Mouse (Mus musculus): ENCODE results near the gene Zfp385a. TPM values are rescaled to one million over a fixed set of nuclear protein-coding genes. Genes with fewer than 3 reads are reported as not detected.

Gene Zfp385a
- polyA plus RNA-seq, 1 experiment from 2014 or later, result 14.5 TPM

GRCm38 (mm10) chr15:103361269-103361668 is 21.4 kb upstream of the Zfp385a start:
- Histone ChIP-seq H3K4me3 (no peak overlapping the region), H3K36me3 (peaks cover 10% of the 10 kb centered on the region), H3K9me3 (no peaks in the 10 kb centered on the region), H3K27ac (no peak overlapping the region), H3K4me1 (peaks cover 33% of the 10 kb centered on the region), H3K27me3 (no peaks in the 10 kb centered on the region), H3K9ac (no peak overlapping the region), H3K4me2 (replicated peaks) (no peak overlapping the region)
- no peak for ATAC-seq (ENCODE audit: insufficient number of reproducible peaks, insufficient read depth, low FRiP score, low TSS enrichment)
- WGBS, result 59% methylated on average over 1 of the region's 1 CpGs

- Histone ChIP-seq H3K4me1 (peaks cover 33% of the 10 kb centered on the region), H3K27me3 (no peaks in the 10 kb centered on the region), H3K36me3 (peaks cover 21% of the 10 kb centered on the region), H3K4me2 (replicated peaks) (no peak overlapping the region), H3K9ac (no peak overlapping the region), H3K27ac (no peak overlapping the region), H3K4me3 (no peak overlapping the region), H3K9me3 (no peaks in the 10 kb centered on the region)
- 89% methylated on average over 5 of the region's 5 CpGs for WGBS
- ATAC-seq (ENCODE audit: insufficient number of reproducible peaks, insufficient read depth, low FRiP score, low TSS enrichment), result no peak
These were observed 20.1 kb upstream of the Zfp385a start for GRCm38 (mm10) chr15:103359869-103360602.

DNA sequence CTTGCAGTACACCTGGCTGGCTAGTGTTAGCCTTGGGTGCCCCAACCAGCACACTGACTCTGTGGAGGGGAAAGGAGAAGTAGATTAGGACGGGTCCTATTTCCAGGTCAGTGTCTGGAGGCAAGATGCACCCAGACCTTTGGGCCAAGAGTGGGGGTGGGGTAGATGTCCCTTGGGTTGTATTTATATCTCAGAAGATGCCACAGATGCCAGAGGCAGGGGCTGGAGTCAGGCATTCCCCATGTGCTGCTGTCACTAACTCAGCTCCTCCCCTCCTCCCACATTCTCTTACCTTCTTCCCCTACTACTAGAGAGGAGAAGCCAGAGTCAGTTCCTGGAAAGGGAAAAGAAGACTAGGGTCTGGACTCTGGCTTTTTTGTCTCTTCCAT is 19.2 kb upstream of the Zfp385a start:
- H3K4me3 ChIP-seq, result no peak overlapping the region
- no peak overlapping the region for H3K4me2 ChIP-seq (replicated peaks)
- peaks cover 30% of the 10 kb centered on the region for H3K36me3 ChIP-seq
- H3K27ac ChIP-seq, result peak overlapping the region; percentile 90
- H3K4me1 ChIP-seq, result peaks cover 24% of the 10 kb centered on the region
- no peaks in the 10 kb centered on the region for H3K27me3 ChIP-seq
- H3K9ac ChIP-seq, result no peak overlapping the region
- no peak for ATAC-seq (ENCODE audit: insufficient number of reproducible peaks, insufficient read depth, low FRiP score, low TSS enrichment)
- H3K9me3 ChIP-seq, result no peaks in the 10 kb centered on the region
- WGBS, result 27% methylated on average over 1 of the region's 1 CpGs

- Histone ChIP-seq H3K9ac (peak overlapping the region; percentile 10; the same call in 1 of the 2 replicates), H3K4me3 (no peak overlapping the region), H3K9me3 (no peaks in the 10 kb centered on the region), H3K36me3 (peaks cover 36% of the 10 kb centered on the region), H3K27ac (peak overlapping the region; percentile 90), H3K4me1 (peaks cover 20% of the 10 kb centered on the region), H3K4me2 (replicated peaks) (no peak overlapping the region), H3K27me3 (no peaks in the 10 kb centered on the region)
- WGBS, result 23% methylated on average over 4 of the region's 4 CpGs
- ATAC-seq (ENCODE audit: insufficient number of reproducible peaks, insufficient read depth, low FRiP score, low TSS enrichment), result peak; percentile 65
These were observed 18.6 kb upstream of the Zfp385a start for GRCm38 (mm10) chr15:103358278-103359121.

- Histone ChIP-seq H3K36me3 (peaks cover 39% of the 10 kb centered on the region), H3K27ac (peak overlapping the region; percentile 90), H3K9ac (no peak overlapping the region), H3K4me1 (peaks cover 20% of the 10 kb centered on the region), H3K4me3 (no peak overlapping the region), H3K9me3 (no peaks in the 10 kb centered on the region), H3K4me2 (replicated peaks) (no peak overlapping the region), H3K27me3 (no peaks in the 10 kb centered on the region)
- WGBS, result 84% methylated on average over 4 of the region's 4 CpGs
- ATAC-seq (ENCODE audit: insufficient number of reproducible peaks, insufficient read depth, low FRiP score, low TSS enrichment), result no peak
These were observed 17.9 kb upstream of the Zfp385a start for GRCm38 (mm10) chr15:103357817-103358216.

GRCm38 (mm10) chr15:103356130-103356529 is 16.2 kb upstream of the Zfp385a start:
- H3K4me2 ChIP-seq (replicated peaks), result no peak overlapping the region
- no peak overlapping the region for H3K27ac ChIP-seq
- H3K9ac ChIP-seq, result no peak overlapping the region
- peaks cover 20% of the 10 kb centered on the region for H3K4me1 ChIP-seq
- peaks cover 52% of the 10 kb centered on the region for H3K36me3 ChIP-seq
- no peak overlapping the region for H3K4me3 ChIP-seq
- no peak for ATAC-seq (ENCODE audit: insufficient number of reproducible peaks, insufficient read depth, low FRiP score, low TSS enrichment)
- no peaks in the 10 kb centered on the region for H3K27me3 ChIP-seq
- H3K9me3 ChIP-seq, result no peaks in the 10 kb centered on the region
- WGBS, result 70% methylated on average over 4 of the region's 4 CpGs

DNA sequence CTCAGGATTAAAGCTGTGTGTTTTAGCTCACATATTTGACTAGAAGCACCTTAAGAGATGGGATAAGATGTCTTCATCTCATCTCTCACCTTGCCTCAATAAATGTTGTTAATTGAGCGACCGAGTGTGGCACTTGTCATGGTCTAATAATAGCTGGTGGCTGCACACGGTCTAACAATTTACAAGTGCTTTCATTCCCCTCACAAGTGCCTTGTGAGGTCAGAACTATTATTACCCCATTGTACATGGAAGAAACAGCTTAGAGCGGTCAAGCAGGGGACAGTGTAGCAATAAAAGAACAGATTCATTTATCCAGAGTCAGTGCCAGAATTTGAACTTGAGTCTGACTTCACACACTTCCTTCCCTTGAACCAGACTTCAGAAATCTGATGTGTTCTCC is 15.5 kb upstream of the Zfp385a start:
- Histone ChIP-seq H3K9me3 (no peaks in the 10 kb centered on the region), H3K27ac (no peak overlapping the region), H3K36me3 (peaks cover 59% of the 10 kb centered on the region), H3K27me3 (no peaks in the 10 kb centered on the region), H3K4me3 (no peak overlapping the region), H3K9ac (no peak overlapping the region), H3K4me1 (peaks cover 20% of the 10 kb centered on the region), H3K4me2 (replicated peaks) (no peak overlapping the region)
- 91% methylated on average over 4 of the region's 4 CpGs for WGBS
- ATAC-seq (ENCODE audit: insufficient number of reproducible peaks, insufficient read depth, low FRiP score, low TSS enrichment), result no peak

DNA sequence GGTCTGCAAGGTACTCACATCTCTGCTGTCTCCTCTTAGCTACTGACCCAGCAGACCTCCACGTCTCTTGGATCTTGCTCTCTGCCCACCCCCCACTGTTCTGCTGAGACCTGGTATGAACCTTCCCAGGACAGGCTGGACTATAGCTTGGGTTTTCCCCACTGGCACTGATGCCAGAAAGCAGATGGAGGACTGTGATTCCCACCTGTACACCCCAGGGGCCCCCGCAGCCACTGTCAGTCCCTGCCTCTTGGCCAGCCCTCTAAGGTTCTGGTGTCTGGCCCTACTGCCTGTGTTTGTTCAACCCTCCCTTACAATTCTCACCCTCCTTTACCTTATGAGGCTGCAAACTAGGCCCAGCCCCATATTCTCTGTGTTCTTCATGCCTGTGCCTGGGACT is 14.8 kb upstream of the Zfp385a start:
- Histone ChIP-seq H3K4me2 (replicated peaks) (no peak overlapping the region), H3K9me3 (no peaks in the 10 kb centered on the region), H3K9ac (no peak overlapping the region), H3K27ac (no peak overlapping the region), H3K4me1 (peaks cover 20% of the 10 kb centered on the region), H3K27me3 (no peaks in the 10 kb centered on the region), H3K36me3 (peaks cover 66% of the 10 kb centered on the region), H3K4me3 (no peak overlapping the region)
- WGBS, result 88% methylated on average over 2 of the region's 2 CpGs
- ATAC-seq (ENCODE audit: insufficient number of reproducible peaks, insufficient read depth, low FRiP score, low TSS enrichment), result no peak

DNA sequence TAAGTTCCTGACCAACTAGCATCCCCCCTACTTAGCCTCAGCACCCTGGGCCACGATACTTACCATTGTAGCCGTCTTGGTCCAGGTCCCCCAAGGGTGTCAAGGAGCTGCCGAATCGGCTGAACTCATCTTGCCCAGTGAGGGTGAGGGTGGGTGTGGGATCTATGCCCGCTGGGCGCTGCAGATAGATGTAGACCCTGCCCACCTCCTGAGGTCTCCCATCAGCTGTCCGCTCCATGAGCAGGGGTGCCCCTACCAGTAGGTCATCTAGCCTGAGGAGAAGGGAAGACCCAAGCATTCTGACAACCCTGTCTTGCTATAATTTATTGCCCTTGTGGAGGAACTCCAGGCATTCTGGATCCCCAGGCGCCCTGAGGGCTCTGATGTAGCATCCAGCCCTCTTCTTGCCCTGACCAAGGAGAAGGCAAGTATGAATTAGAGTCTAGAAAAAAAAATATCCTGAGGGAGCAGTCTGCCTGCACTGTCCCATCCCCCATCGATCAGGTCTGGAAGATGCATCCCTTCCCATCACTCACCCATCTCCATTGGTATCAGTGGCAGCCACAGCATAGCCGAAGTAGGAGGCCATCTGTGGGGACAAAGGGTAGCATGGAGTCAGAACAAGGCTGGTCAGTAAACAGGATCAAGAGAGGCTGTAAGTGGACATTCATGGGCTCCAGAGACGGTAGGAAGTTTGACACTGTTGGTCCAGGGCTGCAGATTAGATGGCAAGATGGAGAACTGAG is 13.8 kb upstream of the Zfp385a start:
- ATAC-seq (ENCODE audit: insufficient number of reproducible peaks, insufficient read depth, low FRiP score, low TSS enrichment), result no peak
- Histone ChIP-seq H3K4me2 (replicated peaks) (no peak overlapping the region), H3K9ac (no peak overlapping the region), H3K9me3 (no peaks in the 10 kb centered on the region), H3K27me3 (no peaks in the 10 kb centered on the region), H3K27ac (no peak overlapping the region), H3K4me1 (peaks cover 10% of the 10 kb centered on the region), H3K4me3 (no peak overlapping the region), H3K36me3 (peaks cover 76% of the 10 kb centered on the region)
- 94% methylated on average over 11 of the region's 11 CpGs for WGBS

DNA sequence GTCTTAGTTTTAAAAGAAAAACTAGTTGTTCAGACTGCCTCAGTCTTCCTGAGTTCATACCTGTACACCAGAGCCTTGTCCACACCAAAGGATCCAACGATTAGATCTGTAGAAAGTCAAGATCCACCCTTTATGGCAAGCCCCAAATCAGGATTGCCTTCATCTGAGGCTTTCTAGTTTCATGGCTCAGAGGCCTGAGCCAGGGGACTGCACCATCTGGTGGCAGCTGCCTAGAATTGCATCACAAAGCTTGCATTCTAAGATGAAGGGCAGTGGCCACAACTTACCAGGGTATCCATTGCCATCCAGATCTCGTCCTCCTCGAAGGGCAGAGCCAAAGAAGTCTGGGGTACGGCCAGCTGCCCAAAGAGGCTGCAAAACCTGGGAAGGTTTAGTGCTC is 13.0 kb upstream of the Zfp385a start:
- Histone ChIP-seq H3K4me1 (peaks cover 2% of the 10 kb centered on the region), H3K27ac (no peak overlapping the region), H3K4me3 (no peak overlapping the region), H3K4me2 (replicated peaks) (no peak overlapping the region), H3K9me3 (no peaks in the 10 kb centered on the region), H3K36me3 (peaks cover 84% of the 10 kb centered on the region), H3K27me3 (no peaks in the 10 kb centered on the region), H3K9ac (no peak overlapping the region)
- ATAC-seq (ENCODE audit: insufficient number of reproducible peaks, insufficient read depth, low FRiP score, low TSS enrichment), result no peak; the same call in 1 of the 2 replicates
- 52% methylated on average over 4 of the region's 4 CpGs for WGBS

DNA sequence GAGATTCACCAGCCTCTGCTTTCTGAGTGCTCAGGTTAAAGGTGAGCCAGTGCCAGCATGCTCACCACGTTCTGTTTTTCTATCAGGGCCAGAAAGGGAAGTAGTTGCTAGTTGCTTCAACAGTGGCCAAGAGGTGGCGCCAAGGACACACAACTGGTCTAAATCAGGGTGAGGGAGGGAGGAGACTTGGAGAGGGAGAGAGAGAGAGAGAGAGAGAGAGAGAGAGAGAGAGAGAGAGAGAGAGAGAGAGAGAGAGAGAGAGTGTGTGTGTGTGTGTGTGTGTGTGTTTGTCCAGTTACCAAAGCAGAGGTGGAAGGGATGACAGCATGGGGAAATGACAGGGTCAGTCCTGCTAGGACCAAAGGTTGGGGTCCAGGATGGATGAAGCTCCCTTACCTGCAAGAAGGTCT is 7.4 kb upstream of the Zfp385a start:
- Histone ChIP-seq H3K36me3 (peaks cover 85% of the 10 kb centered on the region), H3K4me3 (no peak overlapping the region), H3K4me1 (peaks cover under 1% of the 10 kb centered on the region; the same call in 1 of the 2 replicates), H3K4me2 (replicated peaks) (no peak overlapping the region), H3K27ac (no peak overlapping the region), H3K27me3 (no peaks in the 10 kb centered on the region), H3K9me3 (no peaks in the 10 kb centered on the region), H3K9ac (no peak overlapping the region)
- 4% methylated on average over 2 of the region's 2 CpGs for WGBS
- ATAC-seq (ENCODE audit: insufficient number of reproducible peaks, insufficient read depth, low FRiP score, low TSS enrichment), result no peak
